Mouse (Mus musculus): ENCODE measurements around the gene Plac1. TPM values are rescaled to one million over a fixed set of nuclear protein-coding genes. Genes with fewer than 3 reads are reported as not detected.

Plac1 gene
- polyA plus RNA-seq, 1 experiment from 2014 or later = 5.8 TPM

- peak overlapping the region; percentile 45; the same call in 1 of the 2 replicates for H3K27ac ChIP-seq
- no peaks in the 10 kb centered on the region for H3K36me3 ChIP-seq
- WGBS = 23% methylated on average over 4 of the region's 4 CpGs
- H3K9me3 ChIP-seq (replicated peaks) = no peaks in the 10 kb centered on the region
- no peak overlapping the region for H3K4me3 ChIP-seq
- 0 out of 2 replicates have a peak, but pooled peaks cover 4% of the 10 kb centered on the region for H3K4me1 ChIP-seq (replicated peaks)
- ATAC-seq (replicated peaks; ENCODE audit: insufficient number of reproducible peaks, insufficient read depth, low FRiP score, low read depth) = 0 out of 2 replicates have a peak, but pooled peaks have one; percentile 55
- H3K9ac ChIP-seq = no peak overlapping the region
- no peak overlapping the region for H3K4me2 ChIP-seq
- H3K27me3 ChIP-seq = no peaks in the 10 kb centered on the region
Measured at GRCm38 (mm10) chrX:53233689-53234088, 6.2 kb downstream of the Plac1 start.

- Histone ChIP-seq H3K27ac (peak overlapping the region; percentile 75), H3K9me3 (replicated peaks) (no peaks in the 10 kb centered on the region), H3K27me3 (no peaks in the 10 kb centered on the region), H3K4me3 (peak overlapping the region; percentile 27), H3K36me3 (no peaks in the 10 kb centered on the region), H3K4me1 (replicated peaks) (0 out of 2 replicates have a peak, but pooled peaks cover 4% of the 10 kb centered on the region), H3K4me2 (peak overlapping the region; percentile 46), H3K9ac (0 out of 2 replicates have a peak overlapping the region, but pooled peaks have one; percentile 1)
- peak; percentile 55; the same call in 1 of the 2 replicates for ATAC-seq (replicated peaks; ENCODE audit: insufficient number of reproducible peaks, insufficient read depth, low FRiP score, low read depth)
- 19% methylated on average over 13 of the region's 13 CpGs for WGBS
Measured at GRCm38 (mm10) chrX:53231965-53232364, 7.9 kb downstream of the Plac1 start.

- 0 out of 2 replicates have a peak, but pooled peaks have one; percentile 7 for ATAC-seq (replicated peaks; ENCODE audit: insufficient number of reproducible peaks, insufficient read depth, low FRiP score, low read depth)
- Histone ChIP-seq H3K36me3 (no peaks in the 10 kb centered on the region), H3K27me3 (no peaks in the 10 kb centered on the region), H3K4me2 (no peak overlapping the region), H3K4me3 (no peak overlapping the region), H3K27ac (peak overlapping the region; percentile 24), H3K9me3 (replicated peaks) (no peaks in the 10 kb centered on the region), H3K9ac (no peak overlapping the region), H3K4me1 (replicated peaks) (no peaks in the 10 kb centered on the region)
- WGBS = 49% methylated on average over 6 of the region's 6 CpGs
Measured at GRCm38 (mm10) chrX:53224353-53224944, 15.5 kb downstream of the Plac1 start.

GRCm38 (mm10) chrX:53220855-53221254 lies 19.1 kb downstream of the Plac1 start:
- H3K9ac ChIP-seq = no peak overlapping the region
- ATAC-seq (replicated peaks; ENCODE audit: insufficient number of reproducible peaks, insufficient read depth, low FRiP score, low read depth) = no peak
- no peak overlapping the region for H3K4me2 ChIP-seq
- H3K36me3 ChIP-seq = no peaks in the 10 kb centered on the region
- H3K4me1 ChIP-seq (replicated peaks) = no peaks in the 10 kb centered on the region
- H3K9me3 ChIP-seq (replicated peaks) = no peaks in the 10 kb centered on the region
- no peak overlapping the region for H3K4me3 ChIP-seq
- H3K27me3 ChIP-seq = no peaks in the 10 kb centered on the region
- 69% methylated on average over 9 of the region's 9 CpGs for WGBS
- no peak overlapping the region for H3K27ac ChIP-seq

- WGBS = 46% methylated on average over 7 of the region's 7 CpGs
- Histone ChIP-seq H3K4me1 (replicated peaks) (peaks cover 19% of the 10 kb centered on the region), H3K4me3 (no peak overlapping the region), H3K4me2 (no peak overlapping the region), H3K9me3 (replicated peaks) (no peaks in the 10 kb centered on the region), H3K36me3 (no peaks in the 10 kb centered on the region), H3K27me3 (no peaks in the 10 kb centered on the region), H3K27ac (peak overlapping the region; percentile 40), H3K9ac (no peak overlapping the region)
- ATAC-seq (replicated peaks; ENCODE audit: insufficient number of reproducible peaks, insufficient read depth, low FRiP score, low read depth) = no peak
Measured at GRCm38 (mm10) chrX:53214557-53215229, 25.2 kb downstream of the Plac1 start.

- no peak overlapping the region for H3K4me2 ChIP-seq
- H3K27me3 ChIP-seq = no peaks in the 10 kb centered on the region
- no peaks in the 10 kb centered on the region for H3K36me3 ChIP-seq
- H3K4me3 ChIP-seq = no peak overlapping the region
- H3K4me1 ChIP-seq (replicated peaks) = peaks cover 27% of the 10 kb centered on the region
- ATAC-seq (replicated peaks; ENCODE audit: insufficient number of reproducible peaks, insufficient read depth, low FRiP score, low read depth) = no peak
- H3K27ac ChIP-seq = peak overlapping the region; percentile 40; the same call in 1 of the 2 replicates
- 75% methylated on average over 2 of the region's 2 CpGs for WGBS
- no peak overlapping the region for H3K9ac ChIP-seq
- H3K9me3 ChIP-seq (replicated peaks) = no peaks in the 10 kb centered on the region
Measured at GRCm38 (mm10) chrX:53213838-53214237, 26.1 kb downstream of the Plac1 start.

- Histone ChIP-seq H3K4me2 (no peak overlapping the region), H3K27me3 (no peaks in the 10 kb centered on the region), H3K4me1 (replicated peaks) (peaks cover 31% of the 10 kb centered on the region), H3K36me3 (no peaks in the 10 kb centered on the region), H3K27ac (peak overlapping the region; percentile 81), H3K4me3 (no peak overlapping the region), H3K9ac (no peak overlapping the region), H3K9me3 (replicated peaks) (no peaks in the 10 kb centered on the region)
- 39% methylated on average over 9 of the region's 9 CpGs for WGBS
- no peak for ATAC-seq (replicated peaks; ENCODE audit: insufficient number of reproducible peaks, insufficient read depth, low FRiP score, low read depth)
Measured at GRCm38 (mm10) chrX:53212485-53212884, 27.4 kb downstream of the Plac1 start.

GRCm38 (mm10) chrX:53211756-53212483 lies 28.0 kb downstream of the Plac1 start:
- Histone ChIP-seq H3K4me2 (no peak overlapping the region), H3K9me3 (replicated peaks) (no peaks in the 10 kb centered on the region), H3K4me1 (replicated peaks) (peaks cover 31% of the 10 kb centered on the region), H3K27ac (peak overlapping the region; percentile 81), H3K9ac (no peak overlapping the region), H3K4me3 (no peak overlapping the region), H3K27me3 (no peaks in the 10 kb centered on the region), H3K36me3 (no peaks in the 10 kb centered on the region)
- ATAC-seq (replicated peaks; ENCODE audit: insufficient number of reproducible peaks, insufficient read depth, low FRiP score, low read depth) = peak; percentile 84
- 26% methylated on average over 7 of the region's 7 CpGs for WGBS

GRCm38 (mm10) chrX:53209431-53209830 lies 30.5 kb downstream of the Plac1 start:
- 49% methylated on average over 7 of the region's 7 CpGs for WGBS

GRCm38 (mm10) chrX:53204690-53205311 lies 35.1 kb downstream of the Plac1 start:
- Histone ChIP-seq H3K4me2 (no peak overlapping the region), H3K9ac (no peak overlapping the region), H3K27ac (no peak overlapping the region), H3K9me3 (replicated peaks) (no peaks in the 10 kb centered on the region), H3K4me3 (no peak overlapping the region), H3K4me1 (replicated peaks) (peaks cover 12% of the 10 kb centered on the region), H3K36me3 (no peaks in the 10 kb centered on the region), H3K27me3 (no peaks in the 10 kb centered on the region)
- no peak for ATAC-seq (replicated peaks; ENCODE audit: insufficient number of reproducible peaks, insufficient read depth, low FRiP score, low read depth)
- 39% methylated on average over 3 of the region's 3 CpGs for WGBS

More at GRCm38 (mm10) chrX:53209431-53209830, 30.5 kb downstream of the Plac1 start:
- Histone ChIP-seq H3K4me1 (replicated peaks) (peaks cover 27% of the 10 kb centered on the region), H3K4me3 (no peak overlapping the region), H3K36me3 (no peaks in the 10 kb centered on the region), H3K27ac (peak overlapping the region; percentile 64), H3K27me3 (no peaks in the 10 kb centered on the region), H3K9me3 (replicated peaks) (no peaks in the 10 kb centered on the region), H3K4me2 (no peak overlapping the region), H3K9ac (no peak overlapping the region)
- no peak for ATAC-seq (replicated peaks; ENCODE audit: insufficient number of reproducible peaks, insufficient read depth, low FRiP score, low read depth)

- Histone ChIP-seq H3K4me2 (no peak overlapping the region), H3K4me1 (replicated peaks) (peaks cover 1% of the 10 kb centered on the region; the same call in 1 of the 2 replicates), H3K27ac (peak overlapping the region; percentile 54), H3K27me3 (no peaks in the 10 kb centered on the region), H3K9ac (no peak overlapping the region), H3K4me3 (no peak overlapping the region), H3K36me3 (no peaks in the 10 kb centered on the region), H3K9me3 (replicated peaks) (no peaks in the 10 kb centered on the region)
- no peak for ATAC-seq (replicated peaks; ENCODE audit: insufficient number of reproducible peaks, insufficient read depth, low FRiP score, low read depth)
- 38% methylated on average over 5 of the region's 5 CpGs for WGBS
Measured at GRCm38 (mm10) chrX:53201616-53202015, 38.3 kb downstream of the Plac1 start.
